8 mouse cellular contexts compared by ENCODE assay signal in the genomic region with DNA sequence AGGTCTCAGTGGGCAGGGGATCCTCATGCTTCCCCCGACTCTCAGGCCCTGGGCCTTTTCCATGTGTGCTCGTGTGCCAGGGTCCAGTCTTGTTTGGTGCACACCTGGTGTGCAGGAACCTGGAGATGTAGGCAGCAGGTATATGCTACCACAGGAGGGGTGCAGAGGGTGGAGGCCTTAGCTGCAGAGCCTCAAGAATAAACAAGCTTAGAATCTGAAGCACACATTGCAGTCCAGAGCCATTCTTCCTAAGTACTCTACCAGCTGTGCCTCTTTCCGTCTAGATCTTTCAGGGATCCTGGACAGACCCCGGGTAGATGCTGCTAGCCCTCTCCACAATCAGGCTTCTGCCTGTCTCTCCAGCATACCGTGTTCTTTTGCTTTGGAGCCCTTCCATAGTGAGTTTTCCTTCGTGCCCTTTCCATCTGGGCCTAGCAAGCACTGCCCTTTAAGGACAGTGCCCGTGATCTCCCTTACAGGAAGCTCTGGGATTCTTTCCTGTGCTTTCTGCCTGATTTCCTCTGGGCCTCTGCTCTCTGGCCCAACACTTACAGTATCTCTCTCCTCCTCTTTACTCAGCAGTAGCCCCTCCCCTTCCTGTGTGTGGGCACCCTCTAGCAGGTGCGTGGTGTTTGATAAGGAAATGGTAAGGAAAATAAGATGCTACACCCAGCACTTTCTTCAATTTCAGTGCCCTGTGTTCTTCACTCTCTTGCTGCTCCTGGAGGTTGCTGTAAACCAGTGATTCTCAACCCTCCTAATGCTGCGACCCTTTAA. TPM values are rescaled to one million over a fixed set of nuclear protein-coding genes. Genes with fewer than 3 reads are reported as not detected.
DNase-seq lines count a peak whose midpoint lies in the region; ATAC-seq and TF ChIP-seq lines count a peak whose summit lies in the region.

No protein-coding gene starts in this region.

- peaks cover 2% of the 10 kb centered on the region for H3K4me1 ChIP-seq in embryonic facial prominence, embryonic 12.5 days
- H3K4me1 ChIP-seq in stomach, embryonic 15.5 days: no peaks in the 10 kb centered on the region; the same call in 1 of the 2 replicates

- peak overlapping the region; percentile 71 for H3K27ac ChIP-seq in layer of hippocampus, adult 2 months
- 0 out of 2 replicates have a peak overlapping the region, but pooled peaks have one; percentile 17 for H3K27ac ChIP-seq in embryonic facial prominence, embryonic 12.5 days
- 0 out of 2 replicates have a peak overlapping the region, but pooled peaks have one; percentile 4 for H3K27ac ChIP-seq in stomach, embryonic 15.5 days

- H3K9me3 ChIP-seq in embryonic facial prominence, embryonic 12.5 days: no peaks in the 10 kb centered on the region
- no peaks in the 10 kb centered on the region for H3K9me3 ChIP-seq in stomach, embryonic 15.5 days

- ATAC-seq in embryonic facial prominence, embryonic 12.5 days (ENCODE audit: insufficient number of reproducible peaks, insufficient read depth, low FRiP score, low TSS enrichment): no peak
- peak; percentile 91 for ATAC-seq in stomach, embryonic 15.5 days (ENCODE audit: insufficient read depth, low FRiP score, low read depth)
- ATAC-seq in megakaryocyte, adult 5-6 weeks (ENCODE audit: poor library complexity, severe bottlenecking): no peak

- H3K9ac ChIP-seq in embryonic facial prominence, embryonic 12.5 days: no peak overlapping the region
- H3K9ac ChIP-seq in stomach, embryonic 15.5 days: no peak overlapping the region

- WGBS in embryonic facial prominence, embryonic 12.5 days: 81% methylated on average over 9 of the region's 9 CpGs
- WGBS in stomach, embryonic 15.5 days: 81% methylated on average over 9 of the region's 9 CpGs

- no peak for DNase-seq in layer of hippocampus, adult 2 months (ENCODE audit: low spot score in 2 of 2)
- DNase-seq in layer of hippocampus, postnatal 10 days (ENCODE audit: low spot score in 2 of 2): no peak
- peak; percentile 87 for DNase-seq in liver
- no peak for DNase-seq in kidney, postnatal 25 days
- DNase-seq in urinary bladder, adult 18-20 months (ENCODE audit: low spot score in 2 of 2): no peak

- no peak overlapping the region for H3K4me3 ChIP-seq in layer of hippocampus, adult 2 months
- H3K4me3 ChIP-seq in embryonic facial prominence, embryonic 12.5 days: no peak overlapping the region
- H3K4me3 ChIP-seq in stomach, embryonic 15.5 days (replicated peaks): no peak overlapping the region

- H3K27me3 ChIP-seq in embryonic facial prominence, embryonic 12.5 days: no peaks in the 10 kb centered on the region
- H3K27me3 ChIP-seq in stomach, embryonic 15.5 days (replicated peaks): no peaks in the 10 kb centered on the region

- peaks cover 73% of the 10 kb centered on the region for H3K36me3 ChIP-seq in embryonic facial prominence, embryonic 12.5 days
- peaks cover 37% of the 10 kb centered on the region for H3K36me3 ChIP-seq in stomach, embryonic 15.5 days

- H3K4me2 ChIP-seq in embryonic facial prominence, embryonic 12.5 days (replicated peaks): no peak overlapping the region
- no peak overlapping the region for H3K4me2 ChIP-seq in stomach, embryonic 15.5 days

- no peak for TF ChIP-seq CTCF in layer of hippocampus, adult 2 months (conservative IDR thresholded peaks at IDR 0.05)

RNA-seq across cellular contexts. Expression of gene Fbxl22, which starts 9.1 kb away (rescaled TPM):
- total RNA-seq in layer of hippocampus, adult 2 months (2021): under 1 TPM; 0.22 to 0.38 TPM
- total RNA-seq in layer of hippocampus, postnatal 10 days (2021): under 1 TPM; 0.32 to 0.56 TPM
- 2.3 and 2.5 TPM in 2 replicates for polyA plus RNA-seq in embryonic facial prominence, embryonic 12.5 days (2016; fragmentation: Nextera tagmentation; extraction: Ambion mirVana)
- 19.2 and 19.9 TPM in 2 replicates for polyA plus RNA-seq in stomach, embryonic 15.5 days (2015; fragmentation: Nextera tagmentation; extraction: Ambion mirVana)
- total RNA-seq in megakaryocyte, adult 5-6 weeks (2015): 0.52 and 0.76 TPM in 2 replicates
- 0.55 and 1.2 TPM in 2 replicates for total RNA-seq in megakaryocyte, adult 5-6 weeks (2017)

Comparison
In these comparisons a context has a peak if more than half of its experiments do, and no peak if none do; other contexts are left out.
1. H3K27ac ChIP-seq: peak in every context shown above with its lines; median percentile 71 in layer of hippocampus, adult 2 months; 17 in embryonic facial prominence, embryonic 12.5 days; 4 in stomach, embryonic 15.5 days.